Mouse (Mus musculus) lung, adult 2 months (tissue): Measurements from ENCODE around the gene Lsm12. TPM values are rescaled to one million over a fixed set of nuclear protein-coding genes. Genes with fewer than 3 reads are reported as not detected.
"Not testable (repeated sequence)": the region's sequence is repeated elsewhere in the genome, so short reads cannot be mapped to it uniquely, and the experiment has no call there.

Experiments
- DNase-seq: peaks from one replicate; pipeline ENCODE4 v3.0.0; 2022
- H3K4me1 ChIP-seq: fragments of 200-500 bp; 2 replicates; pipeline ENCODE4 v1.6.1; 2011; ENCODE audit warnings: low read length; ENCODE audit not compliant: control insufficient read depth, insufficient read depth
- H3K4me3 ChIP-seq: fragments of 200-500 bp; replicated peaks from 2 replicates; pipeline ENCODE3; 2011; ENCODE audit warnings: low read depth, mild to moderate bottlenecking, control low read depth, low read length; ENCODE audit errors: extremely low read depth
- CTCF ChIP-seq: fragments of 200-500 bp; IDR thresholded peaks from 2 replicates; pipeline ENCODE4 v1.5.1; 2011; ENCODE audit warnings: mild to moderate bottlenecking, low read length, control low read depth; ENCODE audit not compliant: insufficient read depth
- POLR2A ChIP-seq: fragments of 200-500 bp; IDR thresholded peaks from 2 replicates; pipeline ENCODE4 v1.6.1; 2011; ENCODE audit warnings: low read depth, mild to moderate bottlenecking, control low read depth, low read length, borderline replicate concordance; ENCODE audit errors: extremely low read depth
- whole genome bisulfite sequencing: fragments of 180-500 bp; shearing (Covaris S2); methylation state at CpG from one replicate; pipeline ENCODE4 v1.1.7; 2018; 5-methylcytosine and 5-hydroxymethylcytosine counted together
- polyA plus RNA-seq: library from polyadenylated mRNA; depleted of rRNA; stranded (reverse); fragments of >200 nt; gene quantifications from 2 replicates; pipeline ENCODE4 v1.2.3, GENCODE M21; 2012

The Lsm12 gene
- polyA plus RNA-seq, 1 experiment: 30.6 TPM

DNA sequence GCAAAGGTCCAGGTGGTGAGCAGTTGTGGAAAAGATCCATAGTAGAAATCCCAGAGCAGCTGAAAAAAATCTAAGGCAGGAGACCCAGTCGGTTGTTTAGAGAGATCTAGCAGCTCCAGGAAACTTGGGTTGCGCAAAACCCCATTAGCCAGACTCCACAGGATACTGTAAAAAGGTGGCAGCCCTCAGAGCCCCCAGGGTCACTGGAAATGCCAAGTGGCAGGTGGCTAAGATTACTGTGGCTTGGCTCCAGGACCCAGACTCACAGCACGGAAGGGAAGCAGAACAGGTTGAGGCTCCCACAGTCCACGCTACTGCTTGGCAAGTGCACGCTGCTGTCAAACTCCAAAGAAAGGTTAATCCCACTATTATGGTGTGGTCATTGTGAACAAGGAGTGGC lies 25.3 kb downstream of the Lsm12 start:
- no peak for TF ChIP-seq CTCF
- no peak for TF ChIP-seq POLR2A
- Histone ChIP-seq H3K4me1 (peaks cover 4% of the 10 kb centered on the region; the same call in 1 of the 2 replicates), H3K4me3 (no peak overlapping the region)
- 63% methylated on average over 5 of the region's 5 CpGs for WGBS
- DNase-seq: no peak

DNA sequence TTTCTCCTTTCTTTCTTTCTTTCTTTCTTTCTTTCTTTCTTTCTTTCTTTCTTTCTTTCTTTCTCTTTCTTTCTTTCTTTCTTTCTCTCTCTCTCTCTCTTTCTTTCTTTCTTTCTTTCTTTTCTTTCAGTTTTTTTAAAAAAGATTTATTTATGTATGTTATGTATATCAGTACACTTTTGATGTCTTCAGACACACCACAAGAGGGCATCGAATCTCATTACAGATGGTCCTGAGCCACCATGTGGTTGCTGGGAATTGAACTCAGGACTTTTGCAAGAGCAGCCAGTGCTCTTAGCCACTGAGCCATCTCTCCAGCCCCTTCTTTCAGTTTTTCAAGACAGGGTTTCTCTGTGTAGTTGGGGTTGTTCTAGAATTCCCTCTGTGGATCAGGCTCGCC lies 27.1 kb downstream of the Lsm12 start:
- not testable (repeated sequence) for H3K4me1 ChIP-seq, DNase-seq, H3K4me3 ChIP-seq
- WGBS: 80% methylated on average over 2 of the region's 2 CpGs

DNA sequence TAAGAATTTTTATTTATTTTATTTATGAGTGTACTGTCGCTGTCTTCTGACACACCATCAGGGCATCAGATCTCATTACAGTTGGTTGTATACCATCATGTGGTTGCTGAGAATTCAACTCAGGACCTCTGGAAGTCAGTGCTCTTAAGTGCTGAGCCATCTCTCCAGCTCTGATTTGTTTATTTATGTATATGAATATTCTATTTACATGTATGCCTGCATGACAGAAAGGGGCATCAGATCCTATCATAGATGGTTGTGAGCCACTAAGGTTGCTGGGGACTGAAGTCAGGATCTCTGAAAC lies 28.4 kb downstream of the Lsm12 start:
- no peak for DNase-seq
- 6% methylated on average over 1 of the region's 1 CpGs for WGBS
- peaks cover 4% of the 10 kb centered on the region; the same call in 1 of the 2 replicates for H3K4me1 ChIP-seq
- TF ChIP-seq CTCF: no peak
- TF ChIP-seq POLR2A: no peak
- no peak overlapping the region for H3K4me3 ChIP-seq

DNA sequence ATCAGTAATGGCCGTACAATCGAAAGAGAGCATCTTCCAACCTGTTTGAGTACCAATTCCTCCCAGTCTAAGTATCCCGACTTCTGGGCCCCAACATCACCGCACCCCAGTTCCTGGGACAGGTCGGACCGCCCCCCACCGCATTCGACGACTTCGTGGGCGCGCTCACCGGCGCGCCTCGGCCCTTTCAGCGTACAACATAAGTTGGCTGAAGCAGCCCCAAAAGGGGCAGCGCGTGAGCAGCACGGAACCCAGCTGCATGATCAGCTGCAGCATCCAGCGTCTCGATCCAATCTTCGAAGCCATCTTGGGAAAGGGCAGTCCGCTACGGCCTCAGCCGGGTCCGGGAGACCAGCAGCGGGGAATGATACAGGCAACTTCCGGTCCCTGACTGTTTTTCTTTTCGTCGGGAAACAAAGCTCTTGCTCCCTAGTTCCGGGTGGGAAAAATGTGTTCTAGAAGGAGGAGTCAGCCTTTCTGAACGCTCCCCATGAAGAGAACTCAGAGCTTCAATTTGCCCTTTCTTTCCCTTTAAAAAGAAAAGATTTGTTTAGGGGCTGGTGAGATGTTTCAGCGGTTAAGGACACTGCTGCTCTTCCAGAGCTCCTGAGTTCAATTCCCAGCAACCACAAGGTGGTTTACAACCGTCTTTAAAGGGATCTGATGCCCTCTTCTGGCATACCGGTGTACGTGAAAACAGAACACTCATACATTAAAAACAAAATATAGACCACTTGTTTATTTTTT lies 28.9 kb downstream of the Lsm12 start, which contains the start of gene Tmem101:
Tmem101 (minus strand) TSS at position 366 of the 747 bp plus-strand sequence.
- peak; percentile 86 for DNase-seq
- Histone ChIP-seq H3K4me1 (peaks cover 4% of the 10 kb centered on the region; the same call in 1 of the 2 replicates), H3K4me3 (peak within 1 kb of the TSS; percentile 81)
- under 1% methylated on average over 37 of the region's 37 CpGs for WGBS
- TF ChIP-seq POLR2A (peak; percentile 70; the same call in 1 of the 2 replicates), CTCF (no peak)

DNA sequence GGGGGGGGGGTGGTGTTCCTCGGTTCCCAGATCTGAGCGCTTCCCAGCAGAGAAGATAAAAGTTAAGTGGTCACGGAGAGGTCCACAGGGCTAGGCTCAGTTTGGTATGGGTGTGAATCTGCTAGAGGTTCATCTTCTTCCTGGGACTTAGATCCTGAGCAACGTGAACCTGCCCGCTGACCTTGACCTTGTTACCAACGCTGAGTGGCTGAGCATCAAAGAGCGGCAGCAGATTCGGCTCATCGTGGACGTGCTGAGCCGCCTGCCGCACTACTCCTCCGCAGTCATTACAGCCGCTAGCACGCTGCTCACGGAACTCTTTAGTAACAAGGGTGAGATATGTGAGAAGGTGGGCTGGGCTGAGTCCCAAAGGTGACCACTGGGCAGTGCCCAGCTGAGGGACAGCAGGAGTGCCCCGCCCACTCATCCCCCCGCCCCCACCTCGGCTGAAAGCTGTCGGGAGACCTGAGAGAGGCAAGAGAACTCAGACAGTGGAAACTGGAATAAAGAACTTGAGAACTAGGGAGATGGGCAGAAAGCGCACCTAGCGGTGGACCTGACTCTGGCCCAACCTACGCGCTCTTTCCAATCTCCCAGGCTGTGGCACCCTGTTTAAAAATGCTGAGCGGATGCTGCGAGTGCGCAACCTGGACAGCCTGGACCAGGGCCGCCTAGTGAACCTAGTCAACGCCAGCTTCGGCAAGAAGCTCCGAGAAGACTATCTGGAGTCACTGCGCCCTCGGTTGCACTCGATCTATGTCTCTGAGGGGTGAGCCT lies 37.7 kb downstream of the Lsm12 start:
- DNase-seq: no peak
- WGBS: 14% methylated on average over 34 of the region's 34 CpGs
- TF ChIP-seq POLR2A (no peak), CTCF (no peak)
- Histone ChIP-seq H3K4me1 (peaks cover 3% of the 10 kb centered on the region; the same call in 1 of the 2 replicates), H3K4me3 (no peak overlapping the region)

DNA sequence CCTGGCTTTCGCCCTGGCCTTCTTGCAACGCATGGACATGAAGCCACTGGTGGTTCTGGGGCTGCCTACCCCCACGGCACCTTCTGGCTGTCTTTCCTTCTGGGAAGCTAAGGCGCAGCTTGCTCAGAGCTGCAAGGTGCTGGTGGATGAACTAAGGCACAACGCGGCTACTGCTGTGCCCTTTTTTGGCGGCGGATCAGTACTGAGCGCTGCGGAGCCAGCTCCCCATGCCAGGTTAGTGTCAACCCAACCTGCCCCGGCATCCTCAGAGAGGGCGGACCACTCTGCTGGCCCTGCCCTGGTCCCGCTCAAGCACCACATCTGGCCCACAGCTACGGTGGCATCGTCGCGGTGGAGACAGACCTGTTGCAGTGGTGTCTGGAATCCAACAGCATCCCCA lies 38.6 kb downstream of the Lsm12 start:
- 14% methylated on average over 17 of the region's 17 CpGs for WGBS
- Histone ChIP-seq H3K4me1 (peaks cover 3% of the 10 kb centered on the region; the same call in 1 of the 2 replicates), H3K4me3 (no peak overlapping the region)
- no peak for DNase-seq
- TF ChIP-seq CTCF: no peak
- no peak for TF ChIP-seq POLR2A

DNA sequence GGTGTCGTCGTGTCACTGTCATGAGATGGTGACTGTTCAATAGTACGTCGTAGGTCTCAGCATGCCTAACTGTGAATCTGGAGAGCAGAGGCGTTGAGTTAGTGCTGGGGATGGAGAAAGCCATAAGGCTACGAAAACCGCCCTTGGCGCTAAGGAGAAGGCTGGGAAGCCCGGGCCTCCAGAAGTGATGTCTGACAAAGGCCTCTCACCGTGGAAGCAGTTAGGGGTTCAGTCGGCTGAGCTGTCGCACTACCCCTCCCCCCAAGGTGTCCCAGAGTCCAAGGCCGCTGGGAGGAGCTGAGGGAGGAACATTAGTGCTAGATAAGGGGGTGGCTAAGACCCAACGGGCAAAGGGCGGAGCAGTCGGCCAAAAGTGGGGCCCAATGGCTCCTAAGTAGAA lies 39.1 kb downstream of the Lsm12 start:
- no peak overlapping the region for H3K4me3 ChIP-seq
- WGBS: 5% methylated on average over 16 of the region's 16 CpGs
- H3K4me1 ChIP-seq: peaks cover 3% of the 10 kb centered on the region; the same call in 1 of the 2 replicates
- no peak for TF ChIP-seq CTCF
- no peak for TF ChIP-seq POLR2A
- DNase-seq: no peak

DNA sequence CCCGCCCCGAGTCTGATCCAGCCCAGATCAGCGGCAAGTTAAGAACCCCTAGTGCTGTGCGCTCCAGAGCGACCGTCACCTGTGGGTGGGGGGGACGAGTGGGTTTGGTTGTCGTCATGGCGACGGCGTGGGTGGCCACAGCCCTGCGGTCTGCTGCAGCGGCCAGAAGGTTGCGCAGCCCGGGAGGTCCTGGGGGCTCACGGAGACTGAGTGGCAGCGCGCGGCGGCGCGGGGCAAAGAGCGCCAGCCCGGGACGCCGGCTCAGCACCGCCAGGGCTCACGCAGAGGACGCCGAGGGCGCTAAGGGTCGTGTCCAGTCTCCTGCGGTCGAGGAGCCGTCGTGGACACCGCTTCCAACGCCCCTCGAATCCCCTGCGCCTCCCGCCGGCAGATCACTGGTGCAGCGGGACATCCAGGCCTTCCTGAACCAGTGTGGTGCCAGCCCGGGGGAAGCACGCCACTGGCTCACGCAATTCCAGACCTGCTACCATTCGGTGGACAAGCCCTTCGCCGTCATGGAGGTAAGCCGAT lies 39.6 kb downstream of the Lsm12 start, which contains the start of gene Nags:
Nags (plus strand) TSS at position 43 of the 531 bp plus-strand sequence.
- 1% methylated on average over 50 of the region's 50 CpGs for WGBS
- Histone ChIP-seq H3K4me1 (peaks cover 3% of the 10 kb centered on the region; the same call in 1 of the 2 replicates), H3K4me3 (no peak within 1 kb of the TSS)
- TF ChIP-seq CTCF (no peak), POLR2A (no peak)
- no peak for DNase-seq

DNA sequence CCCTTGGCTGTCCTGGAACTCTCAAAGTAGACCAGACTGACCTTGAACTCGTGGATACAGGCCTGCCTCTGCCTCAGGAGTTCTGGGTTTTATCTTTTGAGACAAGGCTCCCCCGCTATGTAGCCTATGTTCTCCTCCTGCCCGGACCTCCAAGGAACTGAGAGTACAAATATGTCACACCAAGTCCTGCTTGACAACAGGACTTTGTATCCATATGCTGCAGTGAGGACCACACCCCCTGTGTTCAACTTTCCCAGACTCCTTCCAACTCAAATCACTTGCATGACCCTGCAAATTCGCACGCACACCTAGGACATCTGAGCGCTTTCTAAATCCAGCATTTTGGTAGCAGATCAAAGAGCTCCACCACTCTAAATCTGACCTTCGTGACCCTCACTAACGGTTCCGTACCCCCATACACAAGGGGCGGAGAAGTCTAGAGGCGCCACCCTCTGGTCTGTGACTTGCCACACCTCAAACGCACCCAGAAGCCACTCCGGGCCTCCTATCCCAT lies 40.1 kb downstream of the Lsm12 start:
- no peak for TF ChIP-seq CTCF
- no peak for TF ChIP-seq POLR2A
- WGBS: 24% methylated on average over 13 of the region's 13 CpGs
- H3K4me1 ChIP-seq: peaks cover 3% of the 10 kb centered on the region; the same call in 1 of the 2 replicates
- DNase-seq: no peak
- H3K4me3 ChIP-seq: no peak overlapping the region

DNA sequence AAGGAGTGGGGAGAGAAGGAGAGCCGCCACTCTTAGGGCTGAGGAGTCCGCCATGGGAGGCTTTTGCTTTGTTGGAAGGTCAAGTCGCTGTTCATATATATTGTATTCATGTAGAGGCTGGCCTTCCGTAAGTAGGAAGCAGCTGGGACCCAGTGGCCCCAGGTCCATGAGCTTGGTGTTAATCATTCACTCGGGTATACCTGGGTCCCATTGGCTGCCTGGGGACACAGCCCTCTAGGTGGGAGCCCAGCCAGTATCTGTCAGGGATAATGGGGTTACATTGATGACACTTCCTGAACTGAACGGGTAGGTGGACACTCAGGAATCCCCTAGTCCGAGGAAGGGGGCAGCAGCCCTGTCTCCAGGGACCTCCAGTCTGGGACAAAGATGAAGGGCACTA lies 42.7 kb downstream of the Lsm12 start:
- peaks cover 3% of the 10 kb centered on the region; the same call in 1 of the 2 replicates for H3K4me1 ChIP-seq
- no peak overlapping the region for H3K4me3 ChIP-seq
- WGBS: 54% methylated on average over 7 of the region's 7 CpGs
- TF ChIP-seq POLR2A (no peak), CTCF (no peak)
- no peak for DNase-seq
